Mouse (Mus musculus) liver, adult 2 months (tissue): ENCODE measurements at regions not wholly inside any gene's neighbourhood (a gene's known extent, or its start where the extent isn't known, plus 50 kb on each side); places are given as distances from the start of the nearest gene placed in this dataset.

Experiments
- DNase-seq: peaks from one replicate; pipeline ENCODE4 v3.0.0-alpha.2; 2011; ENCODE audit warnings: low read depth, low spot score; ENCODE audit errors: extremely low read depth
- H3K27ac ChIP-seq: fragments of 200-500 bp; replicated peaks from 2 replicates; pipeline ENCODE4 v1.5.1; 2012; ENCODE audit warnings: low read depth, mild to moderate bottlenecking, control low read depth, inconsistent platforms, low read length; ENCODE audit not compliant: insufficient read depth
- H3K27me3 ChIP-seq: fragments of 200-500 bp; 2 replicates; pipeline ENCODE4 v1.6.1; 2012; ENCODE audit warnings: mild to moderate bottlenecking, moderate library complexity, low read length, inconsistent platforms; ENCODE audit not compliant: control insufficient read depth, insufficient read depth
- H3K36me3 ChIP-seq: fragments of 200-500 bp; 2 replicates; pipeline ENCODE4 v1.6.1; 2012; ENCODE audit warnings: low read length, inconsistent platforms; ENCODE audit not compliant: control insufficient read depth, insufficient read depth
- H3K4me1 ChIP-seq: fragments of 200-500 bp; 2 replicates; pipeline ENCODE4 v1.6.1; 2011; ENCODE audit warnings: low read length; ENCODE audit not compliant: control insufficient read depth, insufficient read depth
- H3K4me3 ChIP-seq: fragments of 200-500 bp; 2 replicates; pipeline ENCODE4 v1.5.1; 2011; ENCODE audit warnings: low read depth, mild to moderate bottlenecking, control low read depth, low read length, moderate library complexity; ENCODE audit not compliant: insufficient read depth
- H3K79me2 ChIP-seq: fragments of 200-500 bp; 2 replicates; pipeline ENCODE4 v1.6.1; 2012; ENCODE audit warnings: inconsistent platforms, mild to moderate bottlenecking, low read length, moderate library complexity; ENCODE audit not compliant: control insufficient read depth, insufficient read depth
- H3K9ac ChIP-seq: fragments of 200-500 bp; 2 replicates; pipeline ENCODE4 v1.6.1; 2012; ENCODE audit warnings: low read depth, mild to moderate bottlenecking, control low read depth, inconsistent platforms, low read length
- CTCF ChIP-seq: fragments of 200-500 bp; IDR thresholded peaks from 2 replicates; pipeline ENCODE4 v1.5.1; 2011; ENCODE audit warnings: low read depth, low read length, control low read depth
- POLR2A ChIP-seq: fragments of 200-500 bp; IDR thresholded peaks from 2 replicates; pipeline ENCODE4 v1.6.1; 2011; ENCODE audit warnings: low read length, control low read depth; ENCODE audit not compliant: insufficient read depth; ENCODE audit errors: extremely low read depth
- WGBS: fragments of 180-500 bp; shearing (Covaris S2); methylation state at CpG from one replicate; pipeline ENCODE4 v1.1.7; 2018; 5-methylcytosine and 5-hydroxymethylcytosine counted together

DNA sequence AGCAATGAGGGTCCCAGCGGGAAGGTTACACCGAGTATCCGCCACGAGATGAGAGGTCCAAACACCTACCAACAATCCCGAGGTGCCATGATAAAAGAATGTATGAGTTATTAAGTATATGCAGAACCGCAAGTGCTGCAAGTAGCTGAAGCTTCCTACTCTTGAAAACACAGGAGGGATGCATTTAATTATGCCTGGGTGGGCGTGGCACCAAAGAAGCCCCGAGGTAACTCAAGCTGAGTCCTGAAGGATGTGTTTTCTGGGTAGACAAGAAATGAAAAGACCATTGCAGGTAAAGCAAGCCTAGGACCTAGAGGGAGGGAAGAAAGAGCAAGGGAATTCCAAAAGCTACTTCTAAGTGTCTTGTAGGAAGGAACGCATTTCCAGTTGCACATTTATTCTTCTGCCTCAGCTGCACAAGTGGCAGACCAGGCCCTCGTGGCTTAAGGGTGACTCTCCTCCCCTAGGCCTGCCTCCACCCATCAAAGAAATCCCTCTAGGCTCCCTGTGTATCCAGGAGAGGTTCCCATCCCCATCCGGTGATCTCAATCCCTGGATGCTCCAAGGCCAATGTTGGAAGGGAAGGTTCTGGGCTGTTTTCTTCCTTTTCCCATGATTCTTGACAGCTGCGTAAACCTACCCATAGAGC lies 104.2 kb upstream of the Mgme1 start:
- Histone ChIP-seq H3K27ac (peak overlapping the region; percentile 97), H3K36me3 (no peaks in the 10 kb centered on the region), H3K9ac (peak overlapping the region; percentile 76), H3K4me3 (peak overlapping the region; percentile 88), H3K79me2 (no peaks in the 10 kb centered on the region), H3K4me1 (peaks cover 24% of the 10 kb centered on the region), H3K27me3 (no peaks in the 10 kb centered on the region)
- no peak for DNase-seq
- 35% methylated on average over 12 of the region's 12 CpGs for WGBS
- TF ChIP-seq CTCF (no peak), POLR2A (no peak)

- H3K9ac ChIP-seq, result no peak overlapping the region
- no peak for TF ChIP-seq POLR2A
- TF ChIP-seq CTCF, result no peak
- H3K36me3 ChIP-seq, result no peaks in the 10 kb centered on the region
- peaks cover 14% of the 10 kb centered on the region for H3K4me1 ChIP-seq
- 91% methylated on average over 4 of the region's 4 CpGs for WGBS
- H3K27ac ChIP-seq, result no peak overlapping the region
- H3K79me2 ChIP-seq, result no peaks in the 10 kb centered on the region
- no peak for DNase-seq
- no peak overlapping the region for H3K4me3 ChIP-seq
- no peaks in the 10 kb centered on the region for H3K27me3 ChIP-seq
Observed at GRCm38 (mm10) chr2:144169576-144170178, 100.8 kb upstream of the Mgme1 start.

DNA sequence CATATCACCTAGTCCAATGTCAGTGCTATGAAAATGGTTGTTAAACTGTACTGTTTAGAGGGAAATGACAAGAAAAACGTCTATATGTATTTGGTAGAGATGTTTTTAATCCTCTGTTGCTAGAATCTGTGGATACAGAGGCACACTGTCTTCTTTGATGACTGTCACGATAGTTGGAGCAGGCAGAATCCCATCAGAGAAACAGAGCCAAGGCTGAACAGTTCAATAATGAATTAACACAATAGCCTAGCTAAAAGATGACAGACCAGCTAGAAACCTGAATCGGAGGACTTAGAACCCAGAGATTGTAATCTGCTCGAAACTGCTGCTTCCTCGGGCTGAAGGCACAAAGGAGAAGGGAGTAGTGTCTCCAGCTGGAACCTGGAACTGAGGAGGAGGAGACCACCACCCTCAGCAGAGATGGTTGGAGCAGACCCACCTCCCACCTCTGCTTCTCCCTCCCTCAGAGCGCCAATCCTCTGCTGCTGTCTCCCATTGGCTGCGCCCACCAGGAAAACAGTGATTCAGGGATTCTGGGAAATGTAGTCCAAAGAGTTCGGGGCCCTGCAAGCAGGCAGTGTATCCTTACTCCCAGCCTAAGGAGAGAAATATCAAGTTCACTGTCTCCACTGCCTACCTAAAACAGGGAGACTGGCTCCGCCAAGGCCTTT lies 98.2 kb upstream of the Mgme1 start:
- peak overlapping the region; percentile 39; the same call in 1 of the 2 replicates for H3K9ac ChIP-seq
- WGBS, result 23% methylated on average over 9 of the region's 9 CpGs
- H3K79me2 ChIP-seq, result no peaks in the 10 kb centered on the region
- peak overlapping the region; percentile 35 for H3K4me3 ChIP-seq
- H3K4me1 ChIP-seq, result peaks cover 13% of the 10 kb centered on the region
- H3K27me3 ChIP-seq, result no peaks in the 10 kb centered on the region
- peak; percentile 62 for DNase-seq
- TF ChIP-seq POLR2A (no peak), CTCF (no peak)
- no peak overlapping the region for H3K27ac ChIP-seq
- no peaks in the 10 kb centered on the region for H3K36me3 ChIP-seq

GRCm38 (mm10) chr2:144173358-144174106 lies 96.9 kb upstream of the Mgme1 start:
- 43% methylated on average over 8 of the region's 8 CpGs for WGBS
- TF ChIP-seq POLR2A (no peak), CTCF (no peak)
- H3K36me3 ChIP-seq, result no peaks in the 10 kb centered on the region
- H3K4me1 ChIP-seq, result peaks cover 16% of the 10 kb centered on the region
- no peak overlapping the region for H3K4me3 ChIP-seq
- H3K27ac ChIP-seq, result peak overlapping the region; percentile 29; the same call in 1 of the 2 replicates
- no peak for DNase-seq
- H3K27me3 ChIP-seq, result no peaks in the 10 kb centered on the region
- no peaks in the 10 kb centered on the region for H3K79me2 ChIP-seq
- H3K9ac ChIP-seq, result no peak overlapping the region

- Histone ChIP-seq H3K9ac (no peak overlapping the region), H3K36me3 (no peaks in the 10 kb centered on the region), H3K4me3 (no peak overlapping the region), H3K27me3 (no peaks in the 10 kb centered on the region), H3K79me2 (no peaks in the 10 kb centered on the region), H3K4me1 (peaks cover 16% of the 10 kb centered on the region), H3K27ac (no peak overlapping the region)
- no peak for DNase-seq
- TF ChIP-seq CTCF (no peak), POLR2A (no peak)
- 97% methylated on average over 5 of the region's 5 CpGs for WGBS
Observed at GRCm38 (mm10) chr2:144174366-144175035, 96.0 kb upstream of the Mgme1 start.
